Mouse (Mus musculus) brain, embryonic 14.5 days (tissue): Measurements from ENCODE around the gene Ncapg. TPM values are rescaled to one million over a fixed set of nuclear protein-coding genes. Genes with fewer than 3 reads are reported as not detected.
"Not testable (repeated sequence)": the region's sequence is repeated elsewhere in the genome, so short reads cannot be mapped to it uniquely, and the experiment has no call there.

ENCODE experiments used
- DNase-seq: peaks from one replicate; pipeline ENCODE4 v3.0.0-alpha.2; 2011; ENCODE audit warnings: low read depth
- CTCF ChIP-seq: fragments of 200-500 bp; IDR thresholded peaks from 2 replicates; pipeline ENCODE4 v1.5.1; 2012; ENCODE audit warnings: inconsistent platforms, mild to moderate bottlenecking, moderate library complexity, borderline replicate concordance; ENCODE audit not compliant: insufficient read depth, insufficient read length; ENCODE audit errors: extremely low read depth
- POLR2A ChIP-seq: fragments of 200-500 bp; IDR thresholded peaks from 2 replicates; pipeline ENCODE4 v1.6.1; 2012; ENCODE audit warnings: mild to moderate bottlenecking, inconsistent platforms, borderline replicate concordance; ENCODE audit not compliant: poor library complexity, insufficient read depth, insufficient read length, severe bottlenecking; ENCODE audit errors: extremely low read depth
- polyA plus RNA-seq: library from polyadenylated mRNA; depleted of rRNA; stranded (reverse); fragments of >200 nt; gene quantifications from 2 replicates; pipeline ENCODE4 v1.2.3, GENCODE M21; 2012; rRNA removed

Gene Ncapg
- 8.7 and 13.2 TPM in 2 replicates for polyA plus RNA-seq

DNA sequence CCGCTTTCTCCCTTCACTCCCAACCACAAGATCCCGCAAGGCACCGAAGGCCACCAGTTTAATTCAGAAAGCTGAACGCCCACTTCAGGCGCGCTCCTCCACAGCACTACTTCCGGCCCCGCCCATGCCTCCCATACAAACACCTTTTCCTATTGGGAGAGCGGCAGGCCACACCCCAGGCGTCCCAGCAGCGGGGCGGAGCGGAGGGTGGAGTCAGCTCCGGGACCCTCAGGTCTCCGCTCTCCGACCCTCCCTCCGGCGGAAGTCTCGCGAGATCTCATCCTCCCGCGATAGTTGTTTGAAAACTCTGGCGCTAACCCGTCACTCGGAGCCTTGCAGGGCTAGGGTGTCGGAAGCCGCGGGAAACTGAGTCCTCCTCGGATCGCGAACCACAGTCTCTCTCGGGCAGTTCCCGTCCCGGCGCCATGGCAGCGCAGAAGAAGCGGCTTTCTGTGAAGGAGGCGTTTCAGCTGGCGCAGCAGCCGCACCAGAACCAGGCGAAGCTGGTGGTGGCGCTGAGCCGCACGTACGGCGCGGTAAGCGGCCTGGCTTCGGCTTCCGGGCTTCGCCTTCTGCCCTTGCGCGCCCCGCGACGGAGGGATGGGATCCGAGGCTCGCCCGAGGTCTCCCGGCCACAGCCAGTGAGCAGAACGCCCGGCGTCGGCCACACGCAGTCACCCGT, at the start of gene Ncapg:
Gene Ncapg (plus strand): TSS at position 322 of the 682 bp plus-strand sequence.
- peak; percentile 12; the same call in 1 of the 2 replicates for TF ChIP-seq POLR2A
- TF ChIP-seq CTCF = no peak
- DNase-seq = peak; percentile 99

DNA sequence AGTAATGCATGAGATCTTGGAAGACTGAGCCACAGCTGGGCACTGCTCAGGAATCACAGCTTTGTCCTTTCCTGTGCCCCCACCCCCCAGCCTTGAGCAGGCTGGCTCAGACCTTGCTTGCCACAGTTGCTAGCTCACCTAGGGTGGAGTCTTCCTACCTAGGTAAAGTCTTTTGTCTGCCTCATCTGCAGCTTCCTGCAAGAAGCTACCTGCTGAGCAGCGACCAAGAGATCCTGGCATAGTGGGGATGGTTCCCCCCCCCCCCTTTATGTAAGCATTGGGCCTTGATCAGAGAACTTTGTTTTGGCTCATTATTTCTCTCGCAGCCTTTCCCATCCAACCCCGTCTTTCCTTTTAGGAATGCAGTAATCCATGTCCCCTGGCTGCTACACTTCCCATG, 48.2 kb upstream of the Ncapg start:
- DNase-seq = no peak
- TF ChIP-seq POLR2A = no peak
- no peak for TF ChIP-seq CTCF

DNA sequence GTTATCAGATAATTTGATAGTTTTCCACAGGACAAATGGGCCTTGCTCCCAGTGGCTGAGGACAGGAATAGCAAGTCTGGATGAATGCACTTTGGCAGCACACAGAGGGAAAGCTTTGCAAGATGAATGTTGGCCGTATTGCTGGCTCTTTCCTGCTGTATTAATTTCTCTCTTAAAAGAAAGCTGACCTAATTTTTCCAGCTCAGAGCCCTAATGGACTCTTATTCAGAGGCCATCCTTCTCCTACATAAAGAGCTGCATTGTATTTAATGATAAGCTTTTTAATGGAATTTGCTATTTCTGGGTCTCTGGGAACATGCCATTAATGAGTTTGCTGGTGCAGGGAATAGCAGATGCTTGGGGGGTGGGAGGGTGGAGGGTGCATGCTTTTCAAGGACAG, 41.9 kb upstream of the Ncapg start:
- DNase-seq = peak; percentile 90
- no peak for TF ChIP-seq POLR2A
- no peak; the same call in 1 of the 2 replicates for TF ChIP-seq CTCF

DNA sequence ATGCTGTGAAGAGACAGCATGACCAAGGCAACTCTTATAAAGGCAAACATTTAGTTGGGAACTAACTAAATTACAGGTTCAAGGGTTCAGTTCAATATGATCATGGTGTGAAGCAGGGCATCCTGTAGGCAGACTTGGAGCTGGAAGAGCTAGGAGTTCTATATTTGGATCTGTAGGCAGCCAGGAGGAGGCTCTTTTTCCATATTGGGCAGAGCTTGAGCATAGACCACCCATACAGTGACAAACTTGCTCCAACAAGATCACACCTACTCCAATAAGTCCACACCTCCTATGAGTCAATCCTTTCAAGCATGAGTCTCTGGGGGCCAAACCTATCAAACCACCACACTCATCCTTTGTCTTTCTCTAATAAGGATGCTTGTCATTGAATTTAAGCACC, 40.2 kb upstream of the Ncapg start:
- no peak for TF ChIP-seq POLR2A
- no peak for TF ChIP-seq CTCF
- DNase-seq = no peak

DNA sequence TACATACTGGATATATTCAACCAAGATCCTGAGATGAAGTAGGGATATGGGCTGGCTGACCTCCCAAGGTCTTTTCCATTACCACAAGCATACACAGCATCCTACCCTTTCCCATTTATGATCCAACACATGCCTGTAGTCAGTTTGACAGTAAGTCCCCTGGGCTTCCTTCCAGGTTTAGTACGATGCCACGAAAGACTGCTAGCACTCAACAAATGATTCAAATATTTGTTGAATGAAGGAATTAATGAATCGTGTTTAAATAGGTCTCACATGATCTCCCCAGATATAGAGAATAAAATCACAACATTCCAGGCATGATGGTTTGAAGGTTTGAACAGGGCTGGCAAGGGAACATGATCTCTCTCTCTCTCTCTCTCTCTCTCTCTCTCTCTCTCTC, 31.3 kb upstream of the Ncapg start:
- DNase-seq = peak; percentile 74

DNA sequence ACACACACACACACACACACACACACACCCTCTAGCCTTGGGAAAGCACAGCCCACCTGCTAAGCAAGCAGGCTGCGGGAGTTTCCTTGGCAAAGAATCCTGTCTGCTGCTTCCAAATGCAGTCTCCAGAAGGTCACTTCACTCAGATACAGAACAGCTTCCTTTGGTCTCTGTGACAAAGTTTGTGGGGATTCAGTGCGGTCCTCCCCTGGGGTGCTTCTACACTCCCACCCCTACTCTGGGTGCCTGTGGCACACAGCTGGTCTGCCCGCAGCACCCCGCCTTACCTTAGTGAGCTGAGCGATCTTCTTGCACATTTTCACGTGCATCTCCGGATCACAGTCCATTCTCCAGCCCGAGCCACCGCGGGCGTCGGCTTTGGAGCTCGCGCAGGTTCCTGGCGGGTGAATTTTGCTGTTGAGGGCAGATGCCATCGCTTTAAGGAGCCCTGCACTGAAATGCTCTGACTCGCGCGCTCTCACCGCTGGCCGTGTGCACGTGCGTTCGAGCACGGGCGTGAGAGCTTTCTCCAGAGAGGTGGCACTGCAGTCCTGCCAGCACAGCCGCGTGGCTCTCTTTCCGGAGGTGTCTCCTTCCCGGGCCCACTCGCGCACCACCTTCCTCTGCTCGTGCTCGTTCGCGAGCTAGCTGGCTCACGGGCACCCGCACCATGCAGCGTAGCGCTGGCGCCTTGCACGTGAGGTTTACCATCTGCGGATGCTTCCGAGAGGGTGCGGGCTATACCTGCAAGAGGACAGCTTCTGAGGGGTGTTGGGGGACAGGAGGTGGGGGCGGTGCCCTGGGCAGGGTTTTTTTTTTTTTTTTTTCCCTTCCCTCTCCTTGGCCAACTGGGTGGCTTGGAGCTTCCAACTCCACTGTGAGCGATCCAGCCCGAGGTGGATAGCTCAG, 30.7 kb upstream of the Ncapg start, which contains the start of gene Fam184b:
Gene Fam184b (minus strand): TSS at position 809 of the 909 bp plus-strand sequence.
- peak; percentile 90 for DNase-seq
- no peak for TF ChIP-seq POLR2A
- TF ChIP-seq CTCF = no peak

More for the DNA sequence above, 31.3 kb upstream of the Ncapg start:
- no peak for TF ChIP-seq CTCF
- no peak for TF ChIP-seq POLR2A

DNA sequence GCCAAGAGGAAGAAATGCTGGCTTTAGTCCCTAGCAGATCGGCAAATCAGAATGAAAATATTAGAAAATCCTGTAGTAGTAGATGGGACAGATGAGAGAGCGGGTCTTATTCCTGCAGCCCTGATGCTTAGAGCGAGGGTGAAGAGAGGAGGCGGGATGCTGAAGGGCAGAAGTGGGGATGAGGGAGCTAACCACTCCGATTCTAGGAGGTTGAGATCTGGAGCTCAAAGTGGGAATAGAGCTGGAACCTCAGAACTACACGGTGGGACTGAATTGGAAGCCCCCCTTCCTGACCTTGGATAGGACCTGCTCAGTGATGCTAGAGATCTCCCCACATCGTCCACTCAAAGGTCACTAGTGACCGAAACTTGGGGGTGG, 30.0 kb upstream of the Ncapg start:
- DNase-seq = no peak
- TF ChIP-seq POLR2A (no peak), CTCF (no peak)

DNA sequence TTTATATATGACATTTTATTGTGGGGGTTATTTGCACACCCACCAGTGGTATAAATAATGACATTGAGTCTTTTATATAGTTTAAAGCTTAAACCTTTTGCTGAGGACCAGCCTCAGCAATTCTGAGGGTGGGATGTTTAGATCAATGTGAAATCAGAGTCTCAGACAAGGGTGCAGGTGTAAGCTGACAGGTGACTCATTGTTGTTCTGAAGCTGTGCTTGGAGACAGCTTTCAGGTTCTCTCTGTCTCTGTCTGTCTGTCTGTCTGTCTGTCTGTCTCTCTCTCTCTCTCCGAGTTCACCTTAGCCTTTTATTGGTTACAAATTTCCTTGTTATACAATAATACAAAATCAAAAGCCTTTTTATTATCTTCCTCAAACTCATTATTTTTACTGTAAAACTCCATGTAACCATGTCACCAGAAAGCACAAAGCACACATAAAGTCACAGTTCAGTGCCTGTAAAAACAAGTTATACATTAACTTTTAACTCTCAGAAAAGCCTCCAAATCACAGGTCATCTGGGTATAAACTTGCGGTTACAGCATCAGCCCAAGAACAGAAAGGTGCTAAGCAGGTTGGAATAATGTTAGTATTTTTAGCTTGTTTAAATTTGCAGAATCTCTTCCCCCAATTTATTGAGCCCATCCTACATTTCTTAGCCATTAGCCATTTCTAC, 18.6 kb upstream of the Ncapg start:
- TF ChIP-seq POLR2A (no peak), CTCF (no peak)
- DNase-seq = no peak

DNA sequence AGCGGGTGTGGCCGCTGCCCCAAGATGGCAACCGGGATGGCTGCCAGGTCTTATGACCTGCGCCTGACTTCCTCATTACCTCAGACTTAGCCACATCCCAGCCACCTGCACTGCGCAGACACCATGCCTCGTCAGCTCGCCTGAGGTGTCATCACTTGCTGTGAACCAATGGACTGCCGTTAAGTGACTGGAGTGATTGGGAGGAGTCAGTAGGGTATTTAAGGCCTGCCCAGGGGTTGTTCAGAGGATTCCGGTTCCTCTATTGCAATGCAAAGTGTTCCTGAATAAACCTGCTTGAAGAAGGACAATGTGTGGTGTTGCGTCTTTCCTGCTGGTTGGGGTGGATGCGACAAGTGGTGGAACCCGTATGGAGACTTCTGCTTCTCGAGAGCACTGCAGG, 11.3 kb upstream of the Ncapg start:
- not testable (repeated sequence) for DNase-seq

DNA sequence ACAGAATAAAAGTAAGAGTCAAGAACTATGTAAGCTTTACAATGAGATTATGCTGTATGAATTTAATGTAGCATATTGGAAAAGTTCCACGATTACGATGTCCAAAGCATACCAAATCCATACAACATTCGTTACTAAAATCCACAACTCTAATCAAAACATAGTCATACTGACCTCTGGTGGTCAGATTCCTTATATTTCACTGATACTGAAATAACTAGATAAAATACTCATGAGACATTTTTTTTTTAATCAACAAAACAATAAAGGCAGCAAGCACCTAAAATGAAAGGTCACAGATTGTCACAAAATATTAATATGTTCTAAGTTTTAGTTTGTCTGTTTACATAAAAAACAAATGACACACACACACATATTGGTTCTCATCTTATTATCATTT, 1.4 kb upstream of the Ncapg start:
- TF ChIP-seq CTCF (no peak), POLR2A (no peak)
- DNase-seq = peak; percentile 82

DNA sequence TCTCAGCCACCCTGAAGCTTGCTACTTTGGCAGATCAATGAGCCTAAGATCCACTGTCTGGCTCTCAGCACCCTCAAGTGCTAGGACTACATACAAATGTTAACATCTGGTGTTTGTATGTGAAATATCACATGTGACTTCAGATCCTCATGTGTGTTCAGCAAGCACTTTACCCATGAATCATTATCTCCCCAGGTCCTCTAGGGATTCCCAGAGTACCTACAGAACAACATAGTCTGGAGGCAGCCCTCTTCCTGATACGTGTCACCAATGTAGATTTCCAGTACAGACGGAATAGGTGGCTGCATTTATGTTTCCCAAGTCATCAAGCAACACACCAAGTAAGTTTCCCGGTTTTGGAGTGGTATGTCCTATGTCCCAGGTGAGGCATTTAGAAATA, 888 bp upstream of the Ncapg start:
- no peak for TF ChIP-seq CTCF
- no peak for TF ChIP-seq POLR2A
- peak; percentile 39 for DNase-seq
